Mouse (Mus musculus) cerebellum, adult 2 months (tissue): Measurements from ENCODE around the gene Dbx1. TPM values are rescaled to one million over a fixed set of nuclear protein-coding genes. Genes with fewer than 3 reads are reported as not detected.

Source experiments
- DNase-seq, 2 experiments: peaks; one replicate each; pipeline ENCODE4 v3.0.0; 2021
- H3K27ac ChIP-seq: fragments of 200-500 bp; 2 replicates; pipeline ENCODE4 v1.5.1; 2012; ENCODE audit warnings: low read length, control low read depth, inconsistent platforms; ENCODE audit not compliant: insufficient read depth
- H3K27me3 ChIP-seq: fragments of 200-500 bp; 2 replicates; pipeline ENCODE4 v1.6.1; 2012; ENCODE audit warnings: inconsistent platforms, mild to moderate bottlenecking, low read length, moderate library complexity; ENCODE audit not compliant: control insufficient read depth, insufficient read depth
- H3K4me1 ChIP-seq: fragments of 200-500 bp; 2 replicates; pipeline ENCODE4 v1.6.1; 2011; ENCODE audit warnings: low read length; ENCODE audit not compliant: control insufficient read depth, insufficient read depth
- H3K4me3 ChIP-seq: fragments of 200-500 bp; replicated peaks from 2 replicates; pipeline ENCODE3; 2011; ENCODE audit warnings: mild to moderate bottlenecking, low read depth, low read length, control low read depth; ENCODE audit not compliant: insufficient read depth
- CTCF ChIP-seq: fragments of 200-500 bp; IDR thresholded peaks from 2 replicates; pipeline ENCODE4 v1.5.1; 2011; ENCODE audit warnings: low read depth, mild to moderate bottlenecking, control low read depth, low read length, moderate library complexity, borderline replicate concordance; ENCODE audit not compliant: insufficient read depth
- POLR2A ChIP-seq: fragments of 200-500 bp; IDR thresholded peaks from 2 replicates; pipeline ENCODE4 v1.6.1; 2011; ENCODE audit warnings: low read length, control low read depth, borderline replicate concordance; ENCODE audit not compliant: insufficient read depth
- WGBS: fragments of 180-500 bp; shearing (Covaris S2); methylation state at CpG from one replicate; pipeline ENCODE4 v1.1.7; 2018; 5-methylcytosine and 5-hydroxymethylcytosine counted together
- polyA plus RNA-seq: library from polyadenylated mRNA; depleted of rRNA; stranded (reverse); fragments of >200 nt; gene quantifications from 2 replicates; pipeline ENCODE4 v1.2.3, GENCODE M21; 2012

Gene Dbx1
- polyA plus RNA-seq, 1 experiment, result not detected

GRCm38 (mm10) chr7:49637281-49637680 is 632 bp upstream of the Dbx1 start:
- 3% methylated on average over 9 of the region's 9 CpGs for WGBS
- no peaks in the 10 kb centered on the region for H3K4me1 ChIP-seq
- H3K27ac ChIP-seq, result no peak overlapping the region
- H3K27me3 ChIP-seq, result peaks cover 9% of the 10 kb centered on the region; the same call in 1 of the 2 replicates
- DNase-seq, result no peak
- TF ChIP-seq CTCF, result no peak
- no peak for TF ChIP-seq POLR2A
- no peak overlapping the region for H3K4me3 ChIP-seq

DNA sequence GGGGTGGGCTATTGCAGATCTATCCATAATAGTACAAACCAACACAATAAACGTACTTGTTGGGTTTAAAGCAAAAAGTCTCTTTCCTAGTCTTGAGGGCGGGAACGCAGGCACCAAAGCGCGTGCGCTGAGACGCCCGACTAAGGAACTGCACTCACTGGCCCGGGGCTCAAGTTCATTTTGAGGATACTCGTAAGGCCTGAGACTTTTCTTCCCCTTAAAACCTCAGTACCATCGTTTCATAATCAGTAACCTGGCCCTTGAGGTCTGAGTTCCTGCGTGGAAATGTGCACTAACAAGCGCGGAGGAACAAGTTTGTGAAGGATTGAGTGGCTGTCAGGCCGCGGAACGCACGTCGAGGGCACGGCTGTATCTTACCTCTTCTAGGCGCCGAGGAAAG is 678 bp downstream of the Dbx1 start:
- DNase-seq, result no peak
- TF ChIP-seq CTCF (no peak), POLR2A (no peak)
- 6% methylated on average over 22 of the region's 22 CpGs for WGBS
- Histone ChIP-seq H3K4me3 (no peak overlapping the region), H3K4me1 (no peaks in the 10 kb centered on the region), H3K27me3 (peaks cover 9% of the 10 kb centered on the region; the same call in 1 of the 2 replicates), H3K27ac (no peak overlapping the region)

GRCm38 (mm10) chr7:49635074-49635621 is 1.5 kb downstream of the Dbx1 start:
- no peak for DNase-seq
- WGBS, result 2% methylated on average over 35 of the region's 35 CpGs
- Histone ChIP-seq H3K4me3 (no peak overlapping the region), H3K27me3 (peaks cover 9% of the 10 kb centered on the region; the same call in 1 of the 2 replicates), H3K27ac (no peak overlapping the region), H3K4me1 (no peaks in the 10 kb centered on the region)
- TF ChIP-seq POLR2A, result no peak
- no peak for TF ChIP-seq CTCF

- DNase-seq, result no peak
- Histone ChIP-seq H3K27me3 (peaks cover 7% of the 10 kb centered on the region; the same call in 1 of the 2 replicates), H3K4me1 (no peaks in the 10 kb centered on the region), H3K4me3 (no peak overlapping the region), H3K27ac (no peak overlapping the region)
- 2% methylated on average over 26 of the region's 26 CpGs for WGBS
- TF ChIP-seq CTCF (no peak), POLR2A (no peak)
Observed at GRCm38 (mm10) chr7:49634291-49635073, 2.2 kb downstream of the Dbx1 start.

DNA sequence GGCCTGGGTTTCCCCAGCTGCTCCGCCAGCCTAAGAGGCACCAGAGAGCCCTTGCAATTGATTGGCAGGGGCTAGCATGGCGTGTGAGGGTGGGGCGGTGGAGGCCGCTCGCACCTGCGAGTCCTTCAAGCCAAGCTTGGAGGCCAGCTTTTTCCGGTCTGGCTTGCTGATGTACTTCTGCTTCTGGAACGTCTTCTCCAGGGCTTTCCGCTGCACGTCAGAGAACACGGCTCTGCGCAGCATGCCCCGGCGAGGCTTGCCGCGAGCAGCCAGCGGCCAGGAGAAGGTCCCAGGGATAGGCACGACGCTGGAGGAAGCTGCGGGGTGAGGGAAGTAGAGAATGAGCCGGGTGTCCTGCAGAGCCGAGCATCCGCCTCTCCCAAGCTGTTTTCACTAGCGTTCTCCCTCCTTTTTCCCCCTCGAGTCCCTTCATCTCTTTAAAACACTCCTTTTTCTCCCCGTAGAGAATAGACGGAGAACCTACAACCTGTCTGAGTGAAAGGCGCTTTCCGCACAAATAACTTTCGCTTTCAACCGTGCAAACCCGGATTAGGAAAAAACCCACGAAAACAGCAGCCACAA is 3.2 kb downstream of the Dbx1 start:
- H3K4me3 ChIP-seq, result no peak overlapping the region

GRCm38 (mm10) chr7:49632391-49632790 is 4.3 kb downstream of the Dbx1 start:
- peaks cover 5% of the 10 kb centered on the region; the same call in 1 of the 2 replicates for H3K27me3 ChIP-seq
- WGBS, result 7% methylated on average over 24 of the region's 24 CpGs
- TF ChIP-seq CTCF (no peak), POLR2A (no peak)

More for the DNA sequence above, 3.2 kb downstream of the Dbx1 start:
- Histone ChIP-seq H3K4me1 (no peaks in the 10 kb centered on the region), H3K27ac (no peak overlapping the region), H3K27me3 (peaks cover 5% of the 10 kb centered on the region; the same call in 1 of the 2 replicates)
- WGBS, result 1% methylated on average over 33 of the region's 33 CpGs
- TF ChIP-seq CTCF, result no peak
- no peak for TF ChIP-seq POLR2A
- no peak for DNase-seq

GRCm38 (mm10) chr7:49631885-49632284 is 4.8 kb downstream of the Dbx1 start:
- WGBS, result 11% methylated on average over 9 of the region's 9 CpGs
- no peak overlapping the region for H3K27ac ChIP-seq
- peaks cover 5% of the 10 kb centered on the region; the same call in 1 of the 2 replicates for H3K27me3 ChIP-seq
- TF ChIP-seq CTCF (no peak), POLR2A (no peak)
- no peak for DNase-seq
- H3K4me1 ChIP-seq, result no peaks in the 10 kb centered on the region
- H3K4me3 ChIP-seq, result no peak overlapping the region

More at GRCm38 (mm10) chr7:49632391-49632790, 4.3 kb downstream of the Dbx1 start:
- Histone ChIP-seq H3K4me3 (no peak overlapping the region), H3K27ac (no peak overlapping the region), H3K4me1 (no peaks in the 10 kb centered on the region)
- DNase-seq, result no peak

DNA sequence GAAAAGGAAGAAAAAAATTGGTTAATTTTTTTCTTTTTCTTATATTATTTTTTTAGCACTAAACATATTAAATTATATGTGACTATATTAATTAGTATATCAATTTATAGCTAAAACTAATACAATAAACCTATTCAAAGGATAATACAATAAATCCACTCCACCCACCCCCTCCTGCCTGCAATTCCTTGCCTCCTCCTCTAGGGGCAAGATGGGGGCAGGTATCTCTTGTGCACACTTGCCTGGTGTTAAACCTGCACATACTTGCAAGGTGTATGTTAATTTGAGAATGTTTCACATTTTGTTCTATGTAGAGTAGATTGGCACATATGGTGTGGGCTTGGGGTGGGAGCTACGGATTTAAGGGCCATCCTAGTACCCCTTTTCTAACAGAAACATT is 16.5 kb downstream of the Dbx1 start:
- Histone ChIP-seq H3K4me3 (no peak overlapping the region), H3K27me3 (no peaks in the 10 kb centered on the region; the same call in 1 of the 2 replicates), H3K27ac (no peak overlapping the region), H3K4me1 (no peaks in the 10 kb centered on the region)
- 75% methylated on average over 1 of the region's 1 CpGs for WGBS
- no peak for DNase-seq
- TF ChIP-seq POLR2A (no peak), CTCF (no peak)
